Mouse (Mus musculus): ENCODE measurements around the gene Tmem184b. TPM values are rescaled to one million over a fixed set of nuclear protein-coding genes. Genes with fewer than 3 reads are reported as not detected.
A peak's percentile ranks its signal among the peaks of the same experiment; 100 is the strongest.

Gene Tmem184b
- polyA plus RNA-seq, 2 experiments = 67.9 to 121 TPM

GRCm38 (mm10) chr15:79361023-79361422, 42.3 kb downstream of the Tmem184b start:
- H3K27ac ChIP-seq (replicated peaks; ENCODE audit: low read depth, low read length) = no peak overlapping the region
- H3K9ac ChIP-seq (ENCODE audit: low read depth, low read length, severe bottlenecking) = 0 out of 2 replicates have a peak overlapping the region, but pooled peaks have one; percentile 0
- DNase-seq (ENCODE audit: low spot score) = no peak
- no peaks in the 10 kb centered on the region for H3K9me3 ChIP-seq (ENCODE audit: control insufficient read depth, low read length)
- no peaks in the 10 kb centered on the region for H3K27me3 ChIP-seq (ENCODE audit: control insufficient read depth, insufficient read depth, low read length)
- no peak for TF ChIP-seq POLR2A (IDR thresholded peaks at IDR 0.05; ENCODE audit: borderline replicate concordance, extremely low read depth, insufficient read depth, insufficient read length)
- peaks cover 55% of the 10 kb centered on the region for H3K36me3 ChIP-seq (ENCODE audit: control insufficient read depth, insufficient read depth, low read length)
- peaks cover 27% of the 10 kb centered on the region for H3K4me1 ChIP-seq (ENCODE audit: control insufficient read depth, insufficient read depth, low read length)
- no peak for ATAC-seq (ENCODE audit: low FRiP score, low read depth)
- 58% methylated on average over 4 of the region's 4 CpGs for WGBS
- no peak overlapping the region for H3K4me3 ChIP-seq (replicated peaks; ENCODE audit: low read length)
- H3K4me2 ChIP-seq (replicated peaks; ENCODE audit: low read depth, low read length, severe bottlenecking) = no peak overlapping the region

DNA sequence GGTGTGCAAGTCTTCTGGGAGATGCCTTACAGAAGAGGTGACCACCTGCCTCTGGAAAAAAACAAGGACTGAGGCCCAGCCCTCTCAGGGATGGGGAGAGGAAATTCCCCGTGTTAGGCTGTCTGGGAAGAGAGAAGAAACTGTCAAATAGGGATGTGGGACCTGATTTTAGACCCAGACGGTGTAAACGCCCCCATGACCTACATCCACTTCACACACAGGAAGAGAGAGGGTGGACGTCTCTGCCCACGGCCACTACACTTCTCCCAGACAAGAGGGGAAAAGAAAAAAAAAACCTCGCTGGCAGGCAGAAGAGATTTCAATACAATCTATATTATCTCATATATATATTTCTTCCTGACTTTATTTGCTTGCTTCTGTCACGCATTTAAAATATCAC, 43.0 kb downstream of the Tmem184b start:
- Histone ChIP-seq H3K36me3 (ENCODE audit: control insufficient read depth, insufficient read depth, low read length) (peaks cover 49% of the 10 kb centered on the region), H3K4me3 (replicated peaks; ENCODE audit: low read length) (no peak overlapping the region), H3K9ac (ENCODE audit: low read depth, low read length, severe bottlenecking) (no peak overlapping the region), H3K27me3 (ENCODE audit: control insufficient read depth, insufficient read depth, low read length) (no peaks in the 10 kb centered on the region), H3K4me2 (replicated peaks; ENCODE audit: low read depth, low read length, severe bottlenecking) (no peak overlapping the region), H3K9me3 (ENCODE audit: control insufficient read depth, low read length) (no peaks in the 10 kb centered on the region), H3K4me1 (ENCODE audit: control insufficient read depth, insufficient read depth, low read length) (peaks cover 27% of the 10 kb centered on the region), H3K27ac (replicated peaks; ENCODE audit: low read depth, low read length) (peak overlapping the region; percentile 69; the same call in 1 of the 2 replicates)
- no peak for TF ChIP-seq POLR2A (IDR thresholded peaks at IDR 0.05; ENCODE audit: borderline replicate concordance, extremely low read depth, insufficient read depth, insufficient read length)
- ATAC-seq (ENCODE audit: low FRiP score, low read depth) (no peak), DNase-seq (ENCODE audit: low spot score) (no peak)
- WGBS = 51% methylated on average over 7 of the region's 7 CpGs

DNA sequence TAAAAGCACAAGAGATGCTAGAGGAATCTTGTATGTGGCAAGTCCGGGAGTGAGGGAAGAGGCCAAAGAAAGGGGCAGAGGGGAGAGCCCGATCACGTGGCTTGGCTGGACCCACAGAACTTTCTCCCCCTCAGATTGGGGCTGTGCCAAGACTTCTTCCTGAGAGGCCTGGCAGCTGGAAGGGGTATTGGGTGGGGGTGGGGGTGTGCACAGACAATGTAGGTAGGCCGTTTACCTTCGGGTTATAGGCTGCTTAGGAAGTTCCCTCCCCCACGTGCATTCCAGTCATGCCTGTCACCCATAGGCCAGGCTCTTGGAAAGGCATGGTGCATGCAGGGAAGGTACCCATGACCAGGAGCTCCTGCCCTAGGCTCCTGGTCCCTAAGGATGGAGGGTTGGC, 43.4 kb downstream of the Tmem184b start:
- TF ChIP-seq POLR2A (IDR thresholded peaks at IDR 0.05; ENCODE audit: borderline replicate concordance, extremely low read depth, insufficient read depth, insufficient read length) = no peak
- peak overlapping the region; percentile 11; the same call in 1 of the 2 replicates for H3K4me2 ChIP-seq (replicated peaks; ENCODE audit: low read depth, low read length, severe bottlenecking)
- DNase-seq (ENCODE audit: low spot score) (peak; percentile 42), ATAC-seq (ENCODE audit: low FRiP score, low read depth) (0 out of 2 replicates have a peak, but pooled peaks have one; percentile 20)
- H3K27ac ChIP-seq (replicated peaks; ENCODE audit: low read depth, low read length) = peak overlapping the region; percentile 69
- H3K9me3 ChIP-seq (ENCODE audit: control insufficient read depth, low read length) = no peaks in the 10 kb centered on the region
- H3K27me3 ChIP-seq (ENCODE audit: control insufficient read depth, insufficient read depth, low read length) = no peaks in the 10 kb centered on the region
- H3K4me3 ChIP-seq (replicated peaks; ENCODE audit: low read length) = no peak overlapping the region
- H3K36me3 ChIP-seq (ENCODE audit: control insufficient read depth, insufficient read depth, low read length) = peaks cover 45% of the 10 kb centered on the region
- WGBS = 8% methylated on average over 6 of the region's 6 CpGs
- peaks cover 27% of the 10 kb centered on the region for H3K4me1 ChIP-seq (ENCODE audit: control insufficient read depth, insufficient read depth, low read length)
- no peak overlapping the region for H3K9ac ChIP-seq (ENCODE audit: low read depth, low read length, severe bottlenecking)

GRCm38 (mm10) chr15:79357974-79358690, 45.2 kb downstream of the Tmem184b start:
- Histone ChIP-seq H3K4me3 (replicated peaks; ENCODE audit: low read length) (peak overlapping the region; percentile 50), H3K9ac (ENCODE audit: low read depth, low read length, severe bottlenecking) (peak overlapping the region; percentile 61; the same call in 1 of the 2 replicates), H3K27ac (replicated peaks; ENCODE audit: low read depth, low read length) (no peak overlapping the region), H3K4me1 (ENCODE audit: control insufficient read depth, insufficient read depth, low read length) (peaks cover 27% of the 10 kb centered on the region), H3K4me2 (replicated peaks; ENCODE audit: low read depth, low read length, severe bottlenecking) (peak overlapping the region; percentile 99), H3K36me3 (ENCODE audit: control insufficient read depth, insufficient read depth, low read length) (peaks cover 27% of the 10 kb centered on the region), H3K9me3 (ENCODE audit: control insufficient read depth, low read length) (no peaks in the 10 kb centered on the region), H3K27me3 (ENCODE audit: control insufficient read depth, insufficient read depth, low read length) (no peaks in the 10 kb centered on the region)
- TF ChIP-seq POLR2A (IDR thresholded peaks at IDR 0.05; ENCODE audit: borderline replicate concordance, extremely low read depth, insufficient read depth, insufficient read length) = no peak
- WGBS = 36% methylated on average over 12 of the region's 12 CpGs
- DNase-seq (ENCODE audit: low spot score) (no peak), ATAC-seq (ENCODE audit: low FRiP score, low read depth) (no peak; the same call in 1 of the 2 replicates)

DNA sequence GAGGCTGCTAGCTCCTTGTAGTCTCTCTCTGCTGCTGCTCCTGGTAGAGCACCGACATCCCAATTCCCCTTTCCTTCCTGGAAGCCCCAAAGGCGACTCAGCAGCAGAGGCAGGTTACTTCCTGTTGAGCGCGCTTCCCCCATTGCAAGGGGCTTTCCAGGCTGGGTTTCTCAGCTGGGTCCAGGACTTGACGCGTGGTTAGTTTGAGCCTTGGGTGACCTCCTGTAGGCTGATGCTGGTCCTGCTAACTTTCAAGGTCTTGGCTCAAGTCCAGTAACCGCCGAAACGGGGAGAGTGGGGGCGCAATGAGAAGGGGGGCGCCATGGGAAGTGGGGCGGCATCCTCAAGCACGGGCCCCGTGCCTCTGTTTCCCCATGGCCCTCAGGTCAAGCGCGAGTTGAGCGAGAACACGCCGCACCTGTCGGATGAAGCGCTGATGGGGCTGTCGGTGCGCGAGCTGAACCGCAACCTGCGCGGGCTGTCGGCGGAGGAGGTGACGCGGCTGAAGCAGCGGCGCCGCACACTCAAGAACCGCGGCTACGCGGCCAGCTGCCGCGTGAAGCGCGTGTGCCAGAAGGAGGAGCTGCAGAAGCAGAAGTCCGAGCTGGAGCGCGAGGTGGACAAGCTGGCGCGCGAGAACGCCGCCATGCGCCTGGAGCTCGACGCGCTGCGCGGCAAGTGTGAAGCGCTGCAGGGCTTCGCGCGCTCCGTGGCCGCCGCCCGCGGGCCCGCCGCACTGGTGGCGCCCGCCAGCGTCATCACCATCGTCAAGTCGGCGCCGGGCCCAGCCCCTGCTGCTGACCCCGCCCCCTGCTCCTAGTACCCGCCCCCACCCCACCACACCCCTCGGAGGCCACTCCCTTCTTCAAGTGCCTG, 46.1 kb downstream of the Tmem184b start:
- peak overlapping the region; percentile 61 for H3K27ac ChIP-seq (replicated peaks; ENCODE audit: low read depth, low read length)
- WGBS = under 1% methylated on average over 55 of the region's 77 CpGs

More for the DNA sequence above, 46.1 kb downstream of the Tmem184b start:
- TF ChIP-seq POLR2A (IDR thresholded peaks at IDR 0.05; ENCODE audit: borderline replicate concordance, extremely low read depth, insufficient read depth, insufficient read length) = 0 out of 2 replicates have a peak, but pooled peaks have one; percentile 60
- peaks cover 18% of the 10 kb centered on the region for H3K36me3 ChIP-seq (ENCODE audit: control insufficient read depth, insufficient read depth, low read length)
- H3K27me3 ChIP-seq (ENCODE audit: control insufficient read depth, insufficient read depth, low read length) = no peaks in the 10 kb centered on the region
- H3K9me3 ChIP-seq (ENCODE audit: control insufficient read depth, low read length) = no peaks in the 10 kb centered on the region
- peak overlapping the region; percentile 99 for H3K4me2 ChIP-seq (replicated peaks; ENCODE audit: low read depth, low read length, severe bottlenecking)
- H3K9ac ChIP-seq (ENCODE audit: low read depth, low read length, severe bottlenecking) = peak overlapping the region; percentile 61
- peak; percentile 88 for DNase-seq (ENCODE audit: low spot score)
- peaks cover 27% of the 10 kb centered on the region for H3K4me1 ChIP-seq (ENCODE audit: control insufficient read depth, insufficient read depth, low read length)
- peak overlapping the region; percentile 50 for H3K4me3 ChIP-seq (replicated peaks; ENCODE audit: low read length)
- ATAC-seq (ENCODE audit: low FRiP score, low read depth) = peak; percentile 91
